Mouse (Mus musculus) G1E (cell line): Measurements from ENCODE around the gene Slc15a1. TPM values are rescaled to one million over a fixed set of nuclear protein-coding genes. Genes with fewer than 3 reads are reported as not detected.

Source experiments
- ATAC-seq: 2 replicates; pipeline ENCODE4 v1.8.0; 2016; ENCODE audit warnings: mild to moderate bottlenecking; ENCODE audit not compliant: insufficient number of reproducible peaks, poor library complexity, low FRiP score, severe bottlenecking; ENCODE audit errors: extremely low read depth
- DNase-seq: peaks from one replicate; pipeline ENCODE4 v3.0.0; 2012; ENCODE audit warnings: low spot score
- H3K27me3 ChIP-seq: 2 replicates; pipeline ENCODE4 v1.6.1; 2012; ENCODE audit warnings: mild to moderate bottlenecking, low read length, inconsistent platforms; ENCODE audit not compliant: insufficient read depth
- H3K36me3 ChIP-seq: replicated peaks from 2 replicates; pipeline ENCODE3; 2012; ENCODE audit warnings: mild to moderate bottlenecking, inconsistent platforms
- H3K4me1 ChIP-seq: 2 replicates; pipeline ENCODE4 v1.6.1; 2012; ENCODE audit warnings: low read depth, low read length, inconsistent platforms, mixed read lengths; ENCODE audit not compliant: insufficient read depth
- H3K4me3 ChIP-seq: 2 replicates; pipeline ENCODE4 v1.5.1; 2012; ENCODE audit warnings: low read depth, mild to moderate bottlenecking, inconsistent platforms, low read length, moderate library complexity, mixed read lengths
- H3K9me3 ChIP-seq: replicated peaks from 2 replicates; pipeline ENCODE4 v1.6.1; 2012; ENCODE audit warnings: inconsistent platforms
- CTCF ChIP-seq: IDR thresholded peaks from 2 replicates; pipeline ENCODE4 v1.5.1; 2012; ENCODE audit warnings: low read depth, low read length, inconsistent platforms, mixed read lengths
- GATA1 ChIP-seq: IDR thresholded peaks from 2 replicates; pipeline ENCODE4 v1.6.1; 2012; ENCODE audit warnings: borderline replicate concordance, low read length, inconsistent platforms, mixed read lengths
- GATA2 ChIP-seq: IDR thresholded peaks from 2 replicates; pipeline ENCODE4 v1.6.1; 2012; ENCODE audit warnings: low read depth, low read length, inconsistent platforms, borderline replicate concordance
- POLR2AphosphoS5 ChIP-seq: IDR thresholded peaks from 2 replicates; pipeline ENCODE4 v1.6.1; 2012; ENCODE audit warnings: low read depth, low read length, inconsistent platforms; ENCODE audit not compliant: insufficient replicate concordance
- TAL1 ChIP-seq: conservative IDR thresholded peaks from 2 replicates; pipeline ENCODE4 v1.6.1; 2012; ENCODE audit warnings: low read depth, low read length, inconsistent platforms, mixed read lengths
- polyA plus RNA-seq: library from polyadenylated mRNA; stranded (reverse); fragments of >175 nt; gene quantifications from 2 replicates; pipeline ENCODE4 v1.2.3, GENCODE M21; 2012
- total RNA-seq, 2 experiments: library from RNA; stranded (forward) in 1 of 2; stranded (reverse) in 1 of 2; fragments of 200-1000 nt in 1 of 2; fragments of >200 nt in 1 of 2; fragmentation: Nextera tagmentation in 1 of 2; gene quantifications; 2 replicates each; pipeline ENCODE4 v1.2.3; 2014 to 2017

The Slc15a1 gene
- total RNA-seq (2014; fragmentation: Nextera tagmentation): not detected in 2 replicates
- total RNA-seq (2017): 0.05 and 0.12 TPM in 2 replicates
- not detected in 2 replicates for polyA plus RNA-seq

DNA sequence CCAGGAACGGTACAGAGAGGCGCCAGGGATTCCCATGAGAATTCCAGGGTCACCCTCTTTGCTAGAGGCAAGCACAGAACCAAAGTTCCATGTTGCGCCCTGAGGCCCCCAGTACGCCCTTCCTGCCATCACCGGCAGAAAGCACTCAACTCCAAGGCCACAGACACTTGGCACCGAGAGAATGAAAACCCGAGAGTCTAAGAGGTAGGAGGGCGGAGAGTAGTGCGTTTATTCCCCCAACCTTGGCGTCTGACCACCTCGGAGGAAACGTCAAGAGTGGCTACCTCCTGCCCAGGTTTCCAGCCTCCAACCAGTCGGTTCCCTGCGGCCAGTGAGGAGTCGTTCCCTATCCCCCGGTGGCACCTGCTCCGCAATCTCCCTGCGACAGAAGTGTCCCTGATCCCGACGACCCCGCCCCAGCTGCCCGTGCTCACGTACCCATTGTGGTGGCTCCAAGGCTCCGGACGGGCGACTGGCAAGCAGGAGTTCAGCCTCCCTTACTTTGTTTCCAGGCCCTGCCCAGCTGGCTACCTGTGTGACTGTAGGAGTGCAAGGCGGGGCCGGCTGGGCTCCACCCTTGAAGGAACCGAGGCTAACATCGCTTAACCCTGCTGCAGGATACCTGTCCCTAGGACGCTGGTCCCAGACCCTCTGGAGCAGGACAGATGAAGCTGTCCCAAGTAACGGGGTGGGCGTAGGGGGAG lies at the start of gene Slc15a1:
TSS of gene Slc15a1 (minus strand) at position 472 of the 704 bp plus-strand sequence.
- Histone ChIP-seq H3K4me3 (no peak within 1 kb of the TSS), H3K9me3 (no peaks in the 10 kb centered on the region), H3K36me3 (no peaks in the 10 kb centered on the region), H3K4me1 (no peaks in the 10 kb centered on the region), H3K27me3 (peaks cover 6% of the 10 kb centered on the region; the same call in 1 of the 2 replicates)
- no peak for DNase-seq
- TF ChIP-seq GATA2: no peak
- no peak for TF ChIP-seq GATA1
- no peak for TF ChIP-seq POLR2AphosphoS5
- no peak for TF ChIP-seq CTCF
- no peak for TF ChIP-seq TAL1
- no peak for ATAC-seq

DNA sequence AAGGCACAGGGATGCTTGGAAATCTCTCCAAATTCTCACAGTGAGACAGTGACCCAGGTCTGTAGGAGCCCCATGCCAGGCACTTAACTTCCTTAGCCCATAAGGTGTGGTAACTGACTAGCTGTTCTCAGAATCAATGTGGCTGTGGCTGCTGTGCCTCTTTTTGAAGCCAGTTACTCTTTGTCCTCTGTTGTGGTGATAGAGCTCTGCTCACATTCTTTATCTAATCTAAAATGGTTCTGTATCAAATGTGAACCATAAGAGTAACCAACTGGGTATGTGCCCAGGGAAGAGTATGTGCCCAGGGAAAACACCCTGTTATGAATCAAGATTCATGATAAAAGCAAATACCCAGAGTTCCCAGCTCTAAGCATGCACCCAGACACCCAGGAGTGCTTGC lies 48.7 kb upstream of the Slc15a1 start:
- H3K36me3 ChIP-seq: peaks cover 22% of the 10 kb centered on the region
- ATAC-seq (no peak), DNase-seq (no peak)
- no peak for TF ChIP-seq POLR2AphosphoS5
- TF ChIP-seq GATA2: no peak
- no peak for TF ChIP-seq TAL1
- TF ChIP-seq CTCF: no peak
- no peak for TF ChIP-seq GATA1
- H3K4me3 ChIP-seq: no peak overlapping the region
- H3K27me3 ChIP-seq: no peaks in the 10 kb centered on the region
- H3K4me1 ChIP-seq: no peaks in the 10 kb centered on the region
- no peaks in the 10 kb centered on the region for H3K9me3 ChIP-seq

DNA sequence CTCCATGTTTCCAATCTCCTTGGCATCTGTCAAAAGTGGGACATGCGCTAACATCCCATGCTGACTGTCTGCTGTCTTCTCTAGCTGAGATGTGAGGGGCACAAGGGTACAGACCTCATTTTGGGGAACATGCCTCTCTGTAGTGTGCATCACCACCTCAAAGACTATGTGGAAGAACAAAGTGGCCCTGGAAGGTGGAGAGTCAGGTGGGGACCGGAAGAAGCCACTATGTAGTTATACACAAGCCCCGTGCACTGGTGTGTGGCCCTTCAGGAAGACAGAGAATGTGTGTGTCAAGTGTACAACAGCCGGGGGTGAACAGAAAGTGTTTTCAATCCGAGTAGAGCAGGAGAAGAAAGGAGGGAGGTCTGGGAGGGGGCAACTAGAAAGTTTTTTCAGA lies 47.5 kb upstream of the Slc15a1 start:
- ATAC-seq (no peak), DNase-seq (no peak)
- no peaks in the 10 kb centered on the region for H3K27me3 ChIP-seq
- H3K36me3 ChIP-seq: peaks cover 22% of the 10 kb centered on the region
- no peaks in the 10 kb centered on the region for H3K4me1 ChIP-seq
- no peaks in the 10 kb centered on the region for H3K9me3 ChIP-seq
- no peak overlapping the region for H3K4me3 ChIP-seq
- TF ChIP-seq POLR2AphosphoS5: no peak
- TF ChIP-seq TAL1: no peak
- no peak for TF ChIP-seq GATA2
- TF ChIP-seq GATA1: no peak
- no peak for TF ChIP-seq CTCF

DNA sequence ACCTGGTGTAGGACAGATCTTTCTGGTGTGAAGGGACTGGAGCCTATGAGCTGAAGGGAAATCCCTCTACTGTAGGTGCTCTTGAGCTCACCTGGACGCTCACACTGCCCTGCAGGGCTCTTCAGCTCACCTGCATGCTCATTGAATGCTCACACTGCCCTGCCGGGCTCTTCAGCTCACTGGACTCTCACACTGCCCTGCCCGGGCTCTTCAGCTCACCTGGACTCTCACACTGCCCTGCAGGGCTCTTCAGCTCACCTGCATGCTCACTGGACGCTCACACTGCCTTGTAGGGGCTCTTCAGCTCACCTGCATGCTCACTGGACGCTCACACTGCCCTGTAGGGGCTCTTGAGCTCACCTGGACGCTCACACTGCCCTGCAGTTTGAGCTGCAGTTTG lies 44.8 kb upstream of the Slc15a1 start:
- DNase-seq: no peak
- no peaks in the 10 kb centered on the region for H3K9me3 ChIP-seq
- no peak overlapping the region for H3K4me3 ChIP-seq
- no peaks in the 10 kb centered on the region for H3K27me3 ChIP-seq
- peaks cover 24% of the 10 kb centered on the region for H3K36me3 ChIP-seq
- ATAC-seq: no peak
- no peaks in the 10 kb centered on the region for H3K4me1 ChIP-seq
- TF ChIP-seq POLR2AphosphoS5 (no peak), GATA2 (no peak), CTCF (no peak), TAL1 (no peak), GATA1 (no peak)

GRCm38 (mm10) chr14:121547745-121548144 lies 42.7 kb upstream of the Slc15a1 start:
- no peak for TF ChIP-seq GATA1
- TF ChIP-seq TAL1: no peak
- TF ChIP-seq POLR2AphosphoS5: no peak
- TF ChIP-seq CTCF: no peak
- no peak for TF ChIP-seq GATA2
- no peaks in the 10 kb centered on the region for H3K4me1 ChIP-seq
- no peaks in the 10 kb centered on the region for H3K27me3 ChIP-seq
- ATAC-seq: no peak
- no peak overlapping the region for H3K4me3 ChIP-seq
- peaks cover 24% of the 10 kb centered on the region for H3K36me3 ChIP-seq
- no peak for DNase-seq
- no peaks in the 10 kb centered on the region for H3K9me3 ChIP-seq

GRCm38 (mm10) chr14:121546621-121547020 lies 41.6 kb upstream of the Slc15a1 start:
- no peaks in the 10 kb centered on the region for H3K9me3 ChIP-seq
- DNase-seq: no peak
- ATAC-seq: no peak
- peaks cover 17% of the 10 kb centered on the region for H3K36me3 ChIP-seq
- no peaks in the 10 kb centered on the region for H3K27me3 ChIP-seq
- H3K4me1 ChIP-seq: no peaks in the 10 kb centered on the region
- no peak overlapping the region for H3K4me3 ChIP-seq
- TF ChIP-seq POLR2AphosphoS5: no peak
- TF ChIP-seq TAL1: no peak
- TF ChIP-seq GATA1: no peak
- no peak for TF ChIP-seq CTCF
- TF ChIP-seq GATA2: no peak
